Mouse (Mus musculus) megakaryocyte, embryonic 14.5 days (primary cell): Measurements from ENCODE around the gene Wbp2. TPM values are rescaled to one million over a fixed set of nuclear protein-coding genes. Genes with fewer than 3 reads are reported as not detected.

Experiments
- H3K27me3 ChIP-seq: replicated peaks from 2 replicates; pipeline ENCODE3; 2012; ENCODE audit warnings: inconsistent platforms
- H3K36me3 ChIP-seq: replicated peaks from 2 replicates; pipeline ENCODE3; 2012; ENCODE audit warnings: low read length, inconsistent platforms, mixed read lengths
- H3K4me1 ChIP-seq: 2 replicates; pipeline ENCODE4 v1.6.1; 2012; ENCODE audit warnings: inconsistent platforms
- H3K4me3 ChIP-seq: replicated peaks from 2 replicates; pipeline ENCODE3; 2012; ENCODE audit warnings: moderate library complexity, mild to moderate bottlenecking, inconsistent platforms
- H3K9me3 ChIP-seq: 2 replicates; pipeline ENCODE4 v1.6.1; 2012; ENCODE audit warnings: inconsistent platforms
- FLI1 ChIP-seq: IDR thresholded peaks from 2 replicates; pipeline ENCODE4 v1.6.1; 2012; ENCODE audit warnings: low read length, inconsistent platforms, mixed read lengths
- GATA1 ChIP-seq: IDR thresholded peaks from 3 replicates; pipeline ENCODE4 v1.6.1; 2012; ENCODE audit warnings: mixed read lengths, low read length, inconsistent platforms, borderline replicate concordance
- polyA plus RNA-seq: library from polyadenylated mRNA; stranded (reverse); fragments of >175 nt; gene quantifications from 2 replicates; pipeline ENCODE4 v1.2.3, GENCODE M21; 2012; ENCODE audit warnings: low replicate concordance; ENCODE audit not compliant: insufficient read depth

The Wbp2 gene
- polyA plus RNA-seq, 1 experiment = 842 TPM

DNA sequence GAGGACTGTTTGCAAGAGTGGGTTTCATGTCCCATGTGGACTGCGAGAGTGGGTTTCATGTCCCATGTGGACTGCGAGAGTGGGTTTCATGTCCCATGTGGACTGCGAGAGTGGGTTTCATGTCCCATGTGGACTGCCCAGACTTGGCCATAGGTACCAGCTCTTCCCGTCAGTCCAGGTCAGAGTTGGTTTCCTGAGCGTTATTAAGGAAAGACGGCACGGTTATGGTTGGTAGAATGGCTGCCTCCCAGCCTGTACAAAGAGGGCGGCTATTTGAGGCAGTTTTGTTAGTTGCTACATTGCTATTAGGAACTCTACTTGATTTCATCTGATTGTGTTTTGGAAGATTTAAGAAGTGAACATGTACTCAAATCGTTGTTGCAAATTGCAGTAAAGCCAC, 49.0 kb downstream of the Wbp2 start:
- no peaks in the 10 kb centered on the region for H3K27me3 ChIP-seq
- TF ChIP-seq FLI1 (no peak), GATA1 (no peak)
- peaks cover 74% of the 10 kb centered on the region for H3K36me3 ChIP-seq

DNA sequence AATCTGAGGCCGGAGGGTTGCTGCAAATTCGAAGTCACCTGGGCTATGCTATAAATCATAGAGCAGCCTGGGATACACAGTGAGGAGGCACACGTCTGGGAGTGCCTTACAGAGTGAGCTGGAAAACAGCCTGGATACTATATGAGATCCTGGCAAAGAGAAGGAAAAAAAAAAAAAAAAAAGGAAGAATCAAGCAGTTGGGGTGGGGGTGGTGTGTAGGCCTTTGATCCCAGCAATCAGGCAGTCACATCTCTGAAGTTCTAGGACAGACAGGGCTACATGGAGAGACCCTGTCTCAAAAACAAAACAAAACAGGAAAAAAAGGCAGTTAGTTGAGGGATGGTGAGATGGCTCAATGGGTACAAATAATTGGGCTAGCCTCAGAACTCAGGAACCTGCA, 50.1 kb downstream of the Wbp2 start:
- Histone ChIP-seq H3K27me3 (no peaks in the 10 kb centered on the region), H3K4me1 (peaks cover 54% of the 10 kb centered on the region), H3K9me3 (no peaks in the 10 kb centered on the region), H3K36me3 (peaks cover 71% of the 10 kb centered on the region), H3K4me3 (no peak overlapping the region)
- no peak for TF ChIP-seq GATA1
- no peak for TF ChIP-seq FLI1

More for the DNA sequence above, 49.0 kb downstream of the Wbp2 start:
- no peak overlapping the region for H3K4me3 ChIP-seq
- peaks cover 55% of the 10 kb centered on the region for H3K4me1 ChIP-seq
- no peaks in the 10 kb centered on the region for H3K9me3 ChIP-seq

- no peaks in the 10 kb centered on the region for H3K27me3 ChIP-seq
- peaks cover 59% of the 10 kb centered on the region for H3K4me1 ChIP-seq
- no peak for TF ChIP-seq GATA1
- no peak for TF ChIP-seq FLI1
- peaks cover 57% of the 10 kb centered on the region for H3K36me3 ChIP-seq
- H3K4me3 ChIP-seq = peak overlapping the region; percentile 29
- H3K9me3 ChIP-seq = no peaks in the 10 kb centered on the region
Measured at GRCm38 (mm10) chr11:116034584-116034983, 52.2 kb downstream of the Wbp2 start.

DNA sequence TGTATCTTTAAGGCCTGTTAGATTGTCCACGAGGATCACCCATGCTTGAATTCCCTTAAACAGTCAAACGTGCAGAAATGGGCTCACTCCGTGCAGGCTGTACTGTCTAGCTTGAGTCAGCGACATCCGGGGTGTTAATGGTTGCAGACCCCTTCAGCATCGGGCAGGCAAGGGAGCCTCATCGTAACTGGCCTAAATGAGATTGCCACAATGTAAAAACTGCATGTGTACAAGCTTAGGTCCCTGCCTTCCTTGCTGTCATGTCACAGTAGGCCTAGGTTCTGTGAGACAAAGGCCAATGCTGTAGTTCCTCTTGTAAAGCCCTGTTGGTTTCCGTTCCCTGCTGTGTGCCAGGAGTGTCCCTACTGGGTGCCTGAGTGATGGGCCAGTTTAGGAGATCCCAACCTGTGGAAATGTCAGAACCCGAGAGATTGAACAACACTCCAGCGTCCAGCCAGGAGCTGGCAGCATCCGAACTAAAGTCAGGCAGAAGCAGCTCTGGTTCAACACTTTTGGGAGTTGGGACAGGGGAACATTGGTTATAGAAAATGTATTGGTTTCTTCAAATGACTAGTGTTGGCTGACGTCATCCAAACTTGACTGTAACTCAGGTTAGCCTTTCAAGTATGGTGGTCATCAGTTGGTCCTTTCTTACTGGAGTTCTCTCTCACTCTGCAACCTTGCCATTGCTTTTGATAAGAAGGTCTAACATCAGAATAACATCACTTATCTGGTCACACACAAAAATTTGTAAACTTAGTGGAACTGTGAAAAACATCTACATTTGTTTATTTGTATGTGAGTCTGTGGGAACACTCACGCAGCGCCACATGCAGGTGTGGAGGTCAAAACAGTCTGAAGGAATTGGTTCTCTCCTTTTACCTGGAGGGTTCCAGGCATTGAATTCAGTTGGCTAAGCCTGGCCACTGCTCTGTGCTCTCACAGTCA, 55.6 kb downstream of the Wbp2 start:
- Histone ChIP-seq H3K36me3 (peaks cover 28% of the 10 kb centered on the region), H3K9me3 (no peaks in the 10 kb centered on the region), H3K27me3 (no peaks in the 10 kb centered on the region), H3K4me3 (peak overlapping the region; percentile 92), H3K4me1 (peaks cover 65% of the 10 kb centered on the region)
- TF ChIP-seq GATA1 (no peak), FLI1 (no peak)

DNA sequence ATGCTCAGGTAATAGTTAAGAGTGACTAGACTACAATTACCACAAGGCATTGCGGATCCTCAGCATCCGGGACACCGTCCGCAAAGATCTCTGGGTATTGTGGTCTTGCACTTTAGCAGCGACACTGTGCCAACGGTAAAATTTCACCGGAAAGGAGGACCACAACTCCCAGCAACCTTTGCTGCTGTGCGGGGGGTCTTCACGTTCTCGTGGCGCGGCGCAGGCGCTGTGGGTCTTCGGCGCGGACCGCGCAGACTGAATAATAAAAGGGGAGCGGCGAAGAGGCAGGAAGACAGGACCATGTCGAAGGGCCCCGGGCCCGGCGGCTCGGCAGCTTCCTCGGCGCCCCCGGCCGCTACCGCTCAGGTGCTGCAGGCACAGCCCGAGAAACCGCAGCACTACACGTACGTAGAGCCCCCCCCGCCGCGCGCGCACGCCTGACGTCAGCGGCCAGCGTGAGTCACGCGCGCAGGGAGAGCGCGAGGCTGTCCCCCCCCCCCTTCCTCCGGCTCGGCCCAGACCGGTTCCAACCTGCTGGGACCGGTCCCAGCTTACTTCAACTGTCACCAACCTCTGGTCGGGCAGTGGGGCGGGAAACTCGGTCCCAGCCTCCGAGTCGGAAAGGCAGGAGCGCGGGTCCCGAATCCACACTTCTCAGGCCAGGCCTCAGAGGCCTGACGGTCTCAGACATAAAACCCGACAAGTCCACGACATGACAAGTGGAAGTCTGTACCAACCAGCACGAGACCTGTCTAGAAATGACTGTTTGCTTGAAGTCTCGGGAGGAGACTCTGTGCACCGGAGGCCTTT, 56.5 kb downstream of the Wbp2 start, which contains the start of gene Unk:
Unk (plus strand) TSS at position 235 of the 810 bp plus-strand sequence.
- TF ChIP-seq GATA1 = no peak
- no peak for TF ChIP-seq FLI1
- no peaks in the 10 kb centered on the region for H3K27me3 ChIP-seq
- no peaks in the 10 kb centered on the region for H3K9me3 ChIP-seq
- H3K4me1 ChIP-seq = peaks cover 67% of the 10 kb centered on the region
- H3K36me3 ChIP-seq = peaks cover 28% of the 10 kb centered on the region
- H3K4me3 ChIP-seq = peak within 1 kb of the TSS; percentile 92

DNA sequence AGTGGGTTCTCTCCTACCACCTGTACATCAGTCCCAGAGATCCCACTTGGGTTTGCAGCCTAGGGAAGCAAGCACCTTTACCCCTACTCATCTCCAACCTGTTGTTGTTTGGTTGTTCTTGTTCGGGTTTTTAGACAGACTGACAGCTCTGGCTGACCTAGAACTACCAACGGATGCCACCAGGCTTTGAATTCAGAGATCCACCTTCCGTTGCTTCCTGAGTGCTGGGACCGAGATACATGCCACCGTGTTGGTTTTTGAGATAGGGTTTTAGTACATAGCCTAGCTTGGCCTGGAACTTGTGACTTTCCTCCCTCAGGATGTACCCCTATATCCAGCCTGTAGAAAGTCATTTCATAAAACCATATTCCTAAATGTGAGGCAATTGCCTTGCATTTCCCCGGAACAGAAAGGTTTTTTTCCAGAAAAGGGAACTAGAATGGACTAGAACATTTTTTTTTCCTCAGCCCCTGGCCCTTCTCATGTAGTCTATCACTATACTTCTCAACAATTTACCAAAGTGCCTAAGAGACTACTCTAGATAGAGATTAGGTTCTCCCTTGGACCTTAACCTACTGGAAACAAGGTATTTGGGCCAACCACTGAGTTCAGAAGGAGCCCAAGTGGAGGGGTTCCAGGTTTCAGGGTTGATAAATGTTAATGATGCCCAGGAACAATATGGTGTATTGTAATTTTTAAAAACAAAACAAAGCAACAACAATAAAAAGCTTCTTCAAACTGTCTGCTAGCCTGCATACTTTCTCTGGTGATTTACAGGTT, 57.5 kb downstream of the Wbp2 start:
- Histone ChIP-seq H3K9me3 (no peaks in the 10 kb centered on the region), H3K36me3 (peaks cover 20% of the 10 kb centered on the region)

More for the DNA sequence above, 57.5 kb downstream of the Wbp2 start:
- Histone ChIP-seq H3K4me1 (peaks cover 63% of the 10 kb centered on the region), H3K27me3 (no peaks in the 10 kb centered on the region), H3K4me3 (peak overlapping the region; percentile 92)
- TF ChIP-seq GATA1 (no peak), FLI1 (no peak)

Other genes with a start within 250 kb of the Wbp2 start
- 0.48 TPM in 1 of 2 replicates, not detected in the other for gene Myo15b, start 228.6 kb downstream of the Wbp2 start, polyA plus RNA-seq
- gene Smim5, start 187.0 kb downstream of the Wbp2 start, polyA plus RNA-seq = 6.7 and 13.1 TPM in 2 replicates
- gene Smim6, start 175.0 kb downstream of the Wbp2 start, polyA plus RNA-seq = not detected in 2 replicates
- 13.5 and 14.4 TPM in 2 replicates for gene Sap30bp, start 153.7 kb downstream of the Wbp2 start, polyA plus RNA-seq
- 9.5 and 10.4 TPM in 2 replicates for gene Recql5, start 153.5 kb downstream of the Wbp2 start, polyA plus RNA-seq
- gene Itgb4, start 112.3 kb downstream of the Wbp2 start, polyA plus RNA-seq = 5.6 and 6.9 TPM in 2 replicates
- 197 and 238 TPM in 2 replicates for gene Galk1, start 74.3 kb downstream of the Wbp2 start, polyA plus RNA-seq
- gene H3f3b, start 59.0 kb downstream of the Wbp2 start, polyA plus RNA-seq = 819 and 908 TPM in 2 replicates
- 18.8 and 53.4 TPM in 2 replicates for gene Unk, start 56.7 kb downstream of the Wbp2 start, polyA plus RNA-seq
- 221 and 384 TPM in 2 replicates for gene Unc13d, start 9.0 kb downstream of the Wbp2 start, polyA plus RNA-seq
- gene Trim47, start 40.2 kb upstream of the Wbp2 start, polyA plus RNA-seq = 6.9 and 23.5 TPM in 2 replicates
- 3.0 and 9.5 TPM in 2 replicates for gene Trim65, start 44.1 kb upstream of the Wbp2 start, polyA plus RNA-seq
- gene Mrpl38, start 51.9 kb upstream of the Wbp2 start, polyA plus RNA-seq = 25.4 and 80.4 TPM in 2 replicates
- gene Fbf1, start 81.2 kb upstream of the Wbp2 start, polyA plus RNA-seq = 33.9 and 37.8 TPM in 2 replicates
- 181 and 219 TPM in 2 replicates for gene Ten1, start 111.9 kb upstream of the Wbp2 start, polyA plus RNA-seq
- gene Acox1, start 112.0 kb upstream of the Wbp2 start, polyA plus RNA-seq = 1.7 and 3.3 TPM in 2 replicates
- gene Evpl, start 151.1 kb upstream of the Wbp2 start, polyA plus RNA-seq = 0.34 TPM in 1 of 2 replicates, not detected in the other
- gene Srp68, start 187.2 kb upstream of the Wbp2 start, polyA plus RNA-seq = 4.7 and 34.1 TPM in 2 replicates
- gene Galr2, start 193.9 kb upstream of the Wbp2 start, polyA plus RNA-seq = not detected in 2 replicates
- gene Exoc7, start 220.2 kb upstream of the Wbp2 start, polyA plus RNA-seq = 2.7 and 6.7 TPM in 2 replicates
- gene Foxj1, start 248.4 kb upstream of the Wbp2 start, polyA plus RNA-seq = 0.12 and 0.84 TPM in 2 replicates